Mouse (Mus musculus) C2C12 (cell line): ENCODE results near the gene Daglb. TPM values are rescaled to one million over a fixed set of nuclear protein-coding genes. Genes with fewer than 3 reads are reported as not detected.

Experiments
- H3K27me3 ChIP-seq: one replicate; pipeline ENCODE4 v1.6.1; 2011; ENCODE audit not compliant: control insufficient read depth, insufficient read depth, insufficient read length
- H3K36me3 ChIP-seq: one replicate; pipeline ENCODE4 v1.6.1; 2011; ENCODE audit not compliant: control insufficient read depth, insufficient read depth
- H3K4me3 ChIP-seq: one replicate; pipeline ENCODE4 v1.5.1; 2011; ENCODE audit warnings: mild to moderate bottlenecking, control low read depth; ENCODE audit not compliant: poor library complexity, insufficient read depth, severe bottlenecking
- H3K79me2 ChIP-seq: one replicate; pipeline ENCODE4 v1.6.1; 2011; ENCODE audit not compliant: control insufficient read depth, insufficient read depth
- H3K79me3 ChIP-seq: one replicate; pipeline ENCODE4 v1.6.1; 2011; ENCODE audit warnings: low read depth, control low read depth
- H3ac ChIP-seq: one replicate; pipeline ENCODE3; 2011; ENCODE audit warnings: low read depth; ENCODE audit not compliant: control insufficient read depth, insufficient read length
- CEBPB ChIP-seq: IDR thresholded peaks from one replicate; pipeline ENCODE4 v1.6.1; 2011; ENCODE audit warnings: low read depth, mild to moderate bottlenecking, control low read depth, moderate library complexity
- CTCF ChIP-seq: IDR thresholded peaks from one replicate; pipeline ENCODE4 v1.5.1; 2011; ENCODE audit not compliant: control insufficient read depth, insufficient read depth, insufficient read length
- FOSL1 ChIP-seq: IDR thresholded peaks from one replicate; pipeline ENCODE4 v1.8.0; 2011; ENCODE audit warnings: mild to moderate bottlenecking, low read length; ENCODE audit not compliant: poor library complexity, insufficient read depth, severe bottlenecking
- MAX ChIP-seq: IDR thresholded peaks from one replicate; pipeline ENCODE4 v1.6.1; 2011; ENCODE audit warnings: mild to moderate bottlenecking, control low read depth
- MYOD1 ChIP-seq: IDR thresholded peaks from one replicate; pipeline ENCODE4 v1.6.1; 2011; ENCODE audit warnings: low read depth; ENCODE audit not compliant: control insufficient read depth, insufficient read length
- MYOG ChIP-seq: IDR thresholded peaks from one replicate; pipeline ENCODE4 v1.6.1; 2011; ENCODE audit not compliant: control insufficient read depth, insufficient read length; ENCODE audit errors: extremely low read depth
- USF1 ChIP-seq: IDR thresholded peaks from one replicate; pipeline ENCODE4 v1.6.1; 2011; ENCODE audit warnings: low read depth, mild to moderate bottlenecking, control low read depth, moderate library complexity
- polyA plus RNA-seq: library from polyadenylated mRNA; unstranded; fragments of >200 nt; fragmentation: generic; extraction: Trizol; gene quantifications from one replicate; pipeline ENCODE4 v1.2.1, GENCODE M21; 2012; ENCODE audit warnings: missing spikeins

Daglb gene
- polyA plus RNA-seq, 1 experiment = 3.7 TPM

- H3K79me2 ChIP-seq = peaks cover 100% of the 10 kb centered on the region
- peaks cover 53% of the 10 kb centered on the region for H3K36me3 ChIP-seq
- no peaks in the 10 kb centered on the region for H3K27me3 ChIP-seq
- H3ac ChIP-seq = no peak overlapping the region
- no peak for TF ChIP-seq CEBPB
- no peak for TF ChIP-seq FOSL1
- no peak for TF ChIP-seq MYOG
- TF ChIP-seq CTCF = no peak
- no peak for TF ChIP-seq USF1
- TF ChIP-seq MAX = no peak
- no peak for TF ChIP-seq MYOD1
- H3K4me3 ChIP-seq = no peak overlapping the region
- peaks cover 95% of the 10 kb centered on the region for H3K79me3 ChIP-seq
These were observed 52.6 kb downstream of the Daglb start for GRCm38 (mm10) chr5:143517005-143517404.

GRCm38 (mm10) chr5:143517436-143517835 lies 53.1 kb downstream of the Daglb start:
- Histone ChIP-seq H3K79me2 (peaks cover 100% of the 10 kb centered on the region), H3K27me3 (no peaks in the 10 kb centered on the region), H3K4me3 (no peak overlapping the region), H3K79me3 (peaks cover 95% of the 10 kb centered on the region), H3ac (no peak overlapping the region), H3K36me3 (peaks cover 49% of the 10 kb centered on the region)
- TF ChIP-seq USF1 = no peak
- no peak for TF ChIP-seq MAX
- no peak for TF ChIP-seq CEBPB
- no peak for TF ChIP-seq FOSL1
- TF ChIP-seq MYOG = no peak
- TF ChIP-seq CTCF = no peak
- TF ChIP-seq MYOD1 = no peak

- TF ChIP-seq CTCF (no peak), CEBPB (peak; percentile 6)
- Histone ChIP-seq H3K36me3 (peaks cover 44% of the 10 kb centered on the region), H3K79me3 (peaks cover 96% of the 10 kb centered on the region), H3K4me3 (no peak overlapping the region), H3ac (peak overlapping the region; percentile 31), H3K27me3 (no peaks in the 10 kb centered on the region), H3K79me2 (peaks cover 100% of the 10 kb centered on the region)
These were observed 53.7 kb downstream of the Daglb start for GRCm38 (mm10) chr5:143518045-143518591.

- TF ChIP-seq CEBPB = no peak
- TF ChIP-seq MYOG = no peak
- TF ChIP-seq FOSL1 = no peak
- Histone ChIP-seq H3K36me3 (peaks cover 28% of the 10 kb centered on the region), H3ac (no peak overlapping the region), H3K27me3 (no peaks in the 10 kb centered on the region), H3K4me3 (no peak overlapping the region), H3K79me2 (peaks cover 100% of the 10 kb centered on the region), H3K79me3 (peaks cover 96% of the 10 kb centered on the region)
These were observed 56.0 kb downstream of the Daglb start for GRCm38 (mm10) chr5:143520415-143520814.

- Histone ChIP-seq H3K4me3 (no peak overlapping the region), H3K27me3 (no peaks in the 10 kb centered on the region), H3K79me3 (peaks cover 92% of the 10 kb centered on the region), H3K36me3 (peaks cover 7% of the 10 kb centered on the region), H3ac (no peak overlapping the region), H3K79me2 (peaks cover 100% of the 10 kb centered on the region)
- TF ChIP-seq USF1 (no peak), CEBPB (peak; percentile 28)
These were observed 58.5 kb downstream of the Daglb start for GRCm38 (mm10) chr5:143522882-143523281.

GRCm38 (mm10) chr5:143525454-143526225 lies 61.3 kb downstream of the Daglb start:
- Histone ChIP-seq H3K27me3 (no peaks in the 10 kb centered on the region), H3K79me3 (peaks cover 69% of the 10 kb centered on the region), H3K4me3 (peak overlapping the region; percentile 60), H3K36me3 (peaks cover 7% of the 10 kb centered on the region), H3ac (no peak overlapping the region), H3K79me2 (peaks cover 80% of the 10 kb centered on the region)
- TF ChIP-seq MYOD1 = no peak
- no peak for TF ChIP-seq CEBPB
- TF ChIP-seq CTCF = no peak
- TF ChIP-seq FOSL1 = no peak
- no peak for TF ChIP-seq MYOG
- no peak for TF ChIP-seq USF1
- no peak for TF ChIP-seq MAX
